Mouse (Mus musculus): ENCODE results near the gene 7530416G11Rik. TPM values are rescaled to one million over a fixed set of nuclear protein-coding genes. Genes with fewer than 3 reads are reported as not detected.

7530416G11Rik gene
- total RNA-seq (2017) = not detected in 2 replicates

GRCm38 (mm10) chr15:85503127-85503526, at the start of gene 7530416G11Rik:
Gene 7530416G11Rik (minus strand): TSS chr15:85503227.
- no peak for ATAC-seq (replicated peaks; ENCODE audit: low read depth, poor library complexity, severe bottlenecking)

GRCm38 (mm10) chr15:85546500-85546899, 43.5 kb upstream of the 7530416G11Rik start:
- no peak for ATAC-seq (replicated peaks; ENCODE audit: low read depth, poor library complexity, severe bottlenecking)

DNA sequence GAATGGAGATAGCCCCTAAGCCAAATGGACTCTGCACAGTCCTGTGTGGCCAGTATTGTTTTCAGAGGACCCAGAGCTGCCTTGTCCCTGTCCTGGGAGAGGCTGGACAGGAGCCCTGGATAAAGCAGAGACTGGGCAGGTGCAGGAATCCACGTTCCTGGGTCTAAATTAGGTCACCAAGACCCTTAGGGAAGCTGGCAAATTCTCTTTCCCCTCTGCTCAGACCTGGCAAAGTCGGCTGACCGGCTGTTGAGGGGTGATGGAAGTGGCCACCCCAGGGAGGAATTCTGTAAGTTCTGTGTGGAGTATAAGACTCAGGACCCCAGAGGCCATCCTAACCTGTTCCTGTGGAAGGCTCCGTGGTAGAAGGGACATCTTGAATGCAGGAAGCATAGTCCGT, 42.3 kb upstream of the 7530416G11Rik start:
- ATAC-seq (replicated peaks; ENCODE audit: low read depth, poor library complexity, severe bottlenecking) = no peak

- ATAC-seq (replicated peaks; ENCODE audit: low read depth, poor library complexity, severe bottlenecking) = no peak
These were observed 35.1 kb upstream of the 7530416G11Rik start for GRCm38 (mm10) chr15:85538170-85538569.

- ATAC-seq (replicated peaks; ENCODE audit: low read depth, poor library complexity, severe bottlenecking) = no peak
These were observed 34.1 kb upstream of the 7530416G11Rik start for GRCm38 (mm10) chr15:85537151-85537550.

DNA sequence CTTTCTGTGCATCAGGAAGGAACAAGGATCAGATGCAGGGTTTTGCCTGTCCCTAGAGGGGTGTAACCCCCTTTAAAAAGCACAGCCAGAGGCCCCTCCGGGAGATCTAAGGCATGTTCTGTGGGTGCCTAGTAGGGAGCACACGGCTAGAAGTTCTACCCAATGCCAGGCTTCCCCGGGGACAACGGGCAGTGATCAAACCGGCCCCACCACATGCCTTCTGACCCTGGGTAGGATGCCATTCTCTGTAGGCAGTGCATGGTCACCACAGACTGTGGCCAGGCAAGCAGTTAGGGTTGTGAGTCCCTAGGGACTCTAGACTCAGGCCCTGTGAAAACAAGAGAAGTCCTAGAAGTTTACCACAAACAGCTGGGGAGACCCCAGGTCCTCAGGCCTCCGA, 31.6 kb upstream of the 7530416G11Rik start:
- no peak for ATAC-seq (replicated peaks; ENCODE audit: low read depth, poor library complexity, severe bottlenecking)

GRCm38 (mm10) chr15:85534215-85534614, 31.2 kb upstream of the 7530416G11Rik start:
- ATAC-seq (replicated peaks; ENCODE audit: low read depth, poor library complexity, severe bottlenecking) = no peak

DNA sequence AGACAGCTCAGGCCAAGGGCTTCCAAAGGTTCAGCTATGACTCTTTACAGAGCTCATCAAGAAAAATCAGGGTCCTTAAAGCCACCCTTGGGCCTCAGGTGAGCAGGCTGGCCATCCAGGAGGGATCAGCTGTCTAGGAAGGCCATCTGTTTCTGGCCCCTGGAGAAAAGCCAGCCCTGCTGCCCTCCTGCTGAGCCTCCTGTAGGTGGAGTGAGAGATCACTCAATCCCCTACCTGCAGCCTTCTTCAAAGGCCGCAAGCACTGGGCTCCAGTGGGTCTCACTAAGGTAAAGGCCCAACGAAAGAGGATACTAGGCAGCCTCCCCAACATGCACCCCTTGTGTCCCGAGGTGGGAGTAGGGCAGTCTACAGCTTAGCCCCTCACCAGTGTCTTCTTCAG, 29.0 kb upstream of the 7530416G11Rik start:
- no peak for ATAC-seq (replicated peaks; ENCODE audit: low read depth, poor library complexity, severe bottlenecking)

DNA sequence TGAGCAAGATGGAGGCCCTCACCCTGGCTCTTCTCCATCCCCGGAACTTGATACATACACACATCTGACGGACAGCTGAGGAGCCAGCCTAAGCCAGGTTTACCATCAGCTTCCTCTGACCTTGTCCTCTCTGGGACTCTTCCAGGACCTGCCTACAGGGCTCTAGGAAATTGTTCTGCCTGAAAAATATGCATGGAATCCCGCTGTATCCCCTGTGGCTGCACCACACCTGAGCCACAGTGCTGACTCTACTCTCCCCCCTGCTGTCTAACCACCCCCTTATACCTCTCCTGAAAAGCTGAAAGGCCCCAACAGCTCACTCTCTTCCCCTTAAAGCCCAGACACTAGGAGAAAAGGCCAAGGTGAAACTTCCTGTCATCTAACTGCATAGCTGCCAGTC, 26.9 kb upstream of the 7530416G11Rik start:
- no peak for ATAC-seq (replicated peaks; ENCODE audit: low read depth, poor library complexity, severe bottlenecking)

DNA sequence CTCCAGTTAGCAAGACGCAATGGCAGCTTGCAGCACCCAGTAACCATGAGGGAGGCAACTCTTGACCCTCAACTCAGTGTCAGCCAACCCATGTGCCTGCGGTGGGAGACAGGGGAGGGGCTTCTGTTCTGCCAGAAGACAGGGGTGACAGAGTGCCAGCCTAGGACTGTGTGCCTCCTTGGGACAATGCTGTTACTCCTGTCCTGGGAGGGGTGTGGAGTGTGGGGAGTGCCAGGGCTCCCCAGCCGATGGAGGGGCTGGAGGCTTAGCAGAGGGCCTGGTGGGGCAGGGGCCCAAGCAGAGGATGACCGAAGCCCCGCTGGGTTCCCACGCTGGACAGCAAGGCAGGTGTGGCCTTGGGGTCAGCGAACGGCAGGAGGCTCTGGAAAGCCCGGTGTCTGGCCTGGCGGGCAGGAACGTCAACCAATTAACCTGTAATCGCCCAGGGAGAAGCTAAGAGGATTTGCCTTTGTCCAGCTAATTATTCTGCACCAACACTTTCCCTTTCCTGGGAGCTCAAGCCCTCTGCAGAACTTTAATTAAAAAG, 21.4 kb upstream of the 7530416G11Rik start:
- no peak for ATAC-seq (replicated peaks; ENCODE audit: low read depth, poor library complexity, severe bottlenecking)

DNA sequence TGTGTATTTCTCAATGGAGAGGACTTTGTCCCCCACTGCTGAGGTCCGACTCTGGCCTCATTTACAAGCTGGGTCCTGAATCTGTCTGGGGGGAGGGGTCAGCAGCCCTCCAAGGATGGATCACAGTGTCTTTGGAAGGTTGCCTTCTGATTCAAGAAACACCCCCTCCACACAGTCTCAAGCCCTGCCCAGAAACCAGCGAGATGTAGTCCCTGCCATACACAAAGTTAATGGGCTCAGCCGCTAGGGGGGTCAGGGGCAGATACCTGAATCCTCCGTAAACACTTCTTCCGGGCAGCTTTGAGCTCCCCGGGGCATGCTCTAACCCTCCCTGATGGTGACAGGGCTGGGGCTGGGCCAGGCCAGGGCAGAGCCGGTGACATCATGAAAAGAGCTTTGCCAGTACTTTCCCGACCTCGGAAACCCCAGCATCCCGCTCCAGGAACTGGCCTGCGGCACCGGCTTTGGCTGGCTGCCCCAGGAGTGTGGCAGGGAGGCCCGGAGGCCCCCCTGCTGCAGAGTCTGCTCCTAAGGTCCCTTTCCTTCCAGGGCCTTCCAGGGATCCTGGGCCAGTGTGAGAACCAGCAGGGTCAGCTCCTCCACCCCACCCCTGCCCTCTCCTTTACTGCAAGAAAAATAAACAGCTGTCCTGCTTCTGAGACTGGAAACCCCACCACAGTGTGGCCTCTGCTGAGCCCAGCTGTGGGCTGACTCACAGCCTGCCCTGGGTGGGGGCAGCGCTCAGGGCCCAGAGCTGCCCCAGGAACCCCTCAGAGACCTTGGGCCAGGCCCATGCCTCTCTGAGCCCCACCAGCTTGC, 20.4 kb upstream of the 7530416G11Rik start:
- ATAC-seq (replicated peaks; ENCODE audit: low read depth, poor library complexity, severe bottlenecking) = peak; percentile 58

GRCm38 (mm10) chr15:85519438-85519837, 16.4 kb upstream of the 7530416G11Rik start:
- no peak for ATAC-seq (replicated peaks; ENCODE audit: low read depth, poor library complexity, severe bottlenecking)

DNA sequence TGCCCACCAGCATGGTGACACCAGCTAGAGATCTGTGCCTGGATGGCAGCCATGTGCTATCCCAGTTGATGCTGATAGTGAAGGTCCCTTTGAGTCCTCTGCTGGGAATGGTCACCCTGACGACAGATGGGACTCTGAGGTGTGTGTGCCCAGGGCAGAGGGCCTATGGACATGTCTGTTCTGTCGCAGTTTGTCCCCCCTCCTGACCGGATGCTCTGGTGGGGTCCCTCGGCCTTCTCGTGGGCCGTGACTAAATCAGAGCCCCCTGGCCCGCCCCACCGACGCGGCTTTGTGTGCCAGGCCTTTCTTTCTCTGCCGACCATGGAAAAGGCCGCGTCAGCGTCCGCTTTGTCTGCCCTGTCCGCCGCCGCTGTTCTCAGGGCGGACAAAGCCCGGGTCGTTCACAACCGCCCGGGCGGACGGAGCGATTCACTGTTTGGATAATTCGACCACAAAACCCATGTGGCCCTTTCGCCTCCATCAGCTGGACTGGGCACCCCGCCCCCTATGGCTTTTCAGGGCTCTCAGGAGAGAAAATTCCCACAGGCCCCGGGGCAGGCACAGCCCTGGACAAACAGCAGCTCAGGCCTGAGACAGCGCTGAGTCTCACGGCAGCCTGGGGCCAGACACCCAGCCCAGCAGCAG, 4.5 kb upstream of the 7530416G11Rik start:
- ATAC-seq (replicated peaks; ENCODE audit: low read depth, poor library complexity, severe bottlenecking) = no peak

DNA sequence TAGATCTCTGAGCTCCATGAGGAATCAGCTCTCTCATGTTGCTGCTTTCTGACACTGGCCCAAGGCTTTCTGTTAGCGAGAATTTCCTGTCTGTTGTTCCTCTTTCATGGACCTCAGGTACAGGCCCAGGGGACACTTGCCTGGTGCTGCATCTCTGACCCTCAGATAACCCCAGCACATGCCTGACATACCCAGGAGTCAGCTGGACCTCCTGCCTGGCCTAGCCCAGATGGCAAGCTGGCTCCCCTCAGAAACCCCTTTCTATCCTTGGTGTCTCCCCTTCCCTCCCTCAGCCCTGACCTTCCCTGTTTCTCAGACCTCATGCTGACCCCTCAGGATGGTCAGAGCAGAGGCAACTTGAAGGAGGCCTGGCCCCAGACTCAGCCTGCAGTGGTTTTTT, 3.7 kb upstream of the 7530416G11Rik start:
- ATAC-seq (replicated peaks; ENCODE audit: low read depth, poor library complexity, severe bottlenecking) = no peak

DNA sequence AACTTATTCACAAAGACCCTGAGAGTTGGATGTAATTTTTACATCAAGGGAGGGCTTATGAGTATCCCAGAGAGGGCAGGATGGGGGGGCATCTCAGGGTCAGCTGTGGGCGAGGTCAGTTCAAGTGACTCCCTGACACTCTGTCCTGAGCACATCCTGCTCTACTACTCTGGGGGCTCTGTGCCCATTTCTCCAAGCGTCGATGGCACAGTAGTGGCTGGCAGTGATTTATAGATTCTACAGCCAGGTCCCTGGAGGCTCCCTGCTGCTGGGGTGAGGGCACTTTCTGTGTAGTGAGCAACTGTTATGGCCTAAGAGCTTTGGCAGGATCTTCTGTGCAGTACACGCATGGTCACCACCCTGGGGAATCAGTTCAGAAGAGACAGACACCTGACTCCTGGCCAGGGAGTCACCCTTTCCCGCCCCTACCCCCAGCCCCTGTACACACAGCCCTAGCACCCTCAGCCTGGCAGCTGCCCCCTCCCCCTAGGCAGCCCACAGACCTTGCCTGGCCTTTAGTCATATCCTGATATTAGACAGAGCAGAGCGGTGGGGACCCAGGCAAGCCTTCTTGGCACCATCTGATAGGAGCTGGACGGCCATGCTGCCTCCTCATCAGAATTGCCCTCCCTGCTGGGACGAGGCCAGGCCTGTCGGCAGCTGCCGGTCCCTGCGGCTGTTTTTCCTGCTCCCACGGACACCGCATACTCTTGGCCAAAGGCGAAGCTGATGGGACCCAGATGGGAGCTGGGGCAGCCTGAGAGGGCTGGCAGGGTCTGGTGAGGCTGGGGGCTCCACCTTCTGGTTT, 2.3 kb upstream of the 7530416G11Rik start:
- ATAC-seq (replicated peaks; ENCODE audit: low read depth, poor library complexity, severe bottlenecking) = no peak

DNA sequence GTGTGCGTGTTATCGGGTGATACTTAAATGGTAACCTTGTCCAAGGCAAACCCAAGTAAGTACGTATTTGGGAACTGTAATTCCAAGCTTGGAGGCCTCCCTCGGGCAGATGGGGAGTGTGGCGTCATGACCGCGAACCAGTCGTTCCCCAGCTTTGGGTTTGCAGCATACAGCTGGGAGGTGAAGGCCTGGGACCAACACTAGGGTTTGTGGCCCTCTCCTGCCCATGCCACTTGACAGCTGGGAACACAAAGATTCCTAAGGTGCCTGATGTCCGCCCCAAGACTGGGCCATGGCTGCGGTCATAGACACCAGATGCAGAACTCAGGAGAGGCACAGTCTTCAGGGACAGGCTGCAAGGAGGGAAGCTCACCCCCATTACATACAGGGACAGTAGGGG, 2.8 kb downstream of the 7530416G11Rik start:
- ATAC-seq (replicated peaks; ENCODE audit: low read depth, poor library complexity, severe bottlenecking) = no peak

- ATAC-seq (replicated peaks; ENCODE audit: low read depth, poor library complexity, severe bottlenecking) = no peak
These were observed 5.0 kb downstream of the 7530416G11Rik start for GRCm38 (mm10) chr15:85497981-85498475.

GRCm38 (mm10) chr15:85497548-85497947, 5.5 kb downstream of the 7530416G11Rik start:
- no peak for ATAC-seq (replicated peaks; ENCODE audit: low read depth, poor library complexity, severe bottlenecking)

DNA sequence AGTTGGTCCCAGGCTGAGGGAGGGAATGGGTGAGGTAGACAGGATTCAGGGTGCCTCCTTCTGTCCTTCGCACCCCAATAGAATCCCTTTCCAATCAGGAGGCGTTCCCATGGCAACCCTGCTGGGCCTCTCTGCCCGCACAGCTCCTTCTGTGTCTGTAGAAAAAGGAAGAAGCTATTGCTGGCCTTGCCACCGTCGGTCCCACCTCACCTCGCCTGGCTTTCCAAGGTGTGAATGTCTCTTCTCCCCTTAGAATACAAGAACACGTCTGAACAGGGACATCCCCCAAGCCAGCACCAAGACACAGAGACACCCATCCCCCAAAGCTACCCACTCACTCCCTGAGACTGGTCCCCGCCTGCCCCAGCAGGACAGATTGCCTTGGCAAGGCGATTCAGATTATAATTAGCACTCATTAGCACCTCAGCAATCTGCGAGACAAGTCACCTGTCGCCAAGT, 8.8 kb downstream of the 7530416G11Rik start:
- ATAC-seq (replicated peaks; ENCODE audit: low read depth, poor library complexity, severe bottlenecking) = no peak

- ATAC-seq (replicated peaks; ENCODE audit: low read depth, poor library complexity, severe bottlenecking) = no peak
These were observed 13.3 kb downstream of the 7530416G11Rik start for GRCm38 (mm10) chr15:85489751-85490150.

Data from common myeloid progenitor, adult 5-6 weeks (primary cell).